Mouse (Mus musculus) erythroblast, embryonic 14.5 days (primary cell): Measurements from ENCODE around the gene Edem1.

ENCODE experiments used
- GATA1 ChIP-seq: IDR thresholded peaks from 2 replicates; pipeline ENCODE4 v1.6.1; 2012; ENCODE audit warnings: low read length, inconsistent platforms, mixed read lengths
- TAL1 ChIP-seq: IDR thresholded peaks from 3 replicates; pipeline ENCODE4 v1.6.1; 2012; ENCODE audit warnings: low read length, inconsistent platforms, mixed read lengths

DNA sequence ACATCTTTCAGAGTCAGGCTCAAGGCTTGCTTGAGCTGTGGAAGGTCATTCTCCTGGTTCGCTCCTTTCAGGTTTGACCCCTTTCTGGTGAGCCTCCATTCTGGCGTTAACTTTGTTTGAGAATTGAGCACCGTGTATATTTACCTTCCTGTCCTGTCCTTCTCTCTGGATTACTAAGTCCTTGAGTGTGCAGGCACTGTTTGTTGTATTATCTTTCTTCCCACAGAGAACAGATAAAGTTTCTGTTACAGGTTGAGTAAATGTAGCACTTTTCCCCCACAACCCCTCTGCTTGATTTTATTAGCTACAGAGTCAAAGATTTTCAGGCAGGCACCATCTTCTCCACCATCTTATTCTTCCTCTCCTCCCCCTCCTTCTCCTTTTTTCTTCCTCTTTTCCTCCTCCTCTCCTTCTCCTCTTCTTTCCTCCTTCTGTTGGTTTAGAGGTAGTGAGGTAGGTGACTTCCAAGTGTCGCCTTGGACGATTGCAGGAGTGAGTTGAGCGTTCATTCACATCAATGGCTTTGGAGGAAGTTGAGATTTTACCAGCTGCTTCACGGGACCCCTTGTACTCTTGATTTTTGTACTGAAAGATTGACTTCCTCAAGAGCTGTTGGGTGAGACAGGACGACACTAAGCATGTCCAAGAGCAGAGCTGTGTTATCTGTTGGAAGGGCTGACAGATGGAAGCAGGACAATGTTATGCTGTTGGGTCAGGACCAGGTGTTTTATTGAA, 5.7 kb downstream of the Edem1 start:
- TF ChIP-seq GATA1 (no peak), TAL1 (no peak)
